Mouse (Mus musculus): ENCODE data around the gene Cbx8. TPM values are rescaled to one million over a fixed set of nuclear protein-coding genes. Genes with fewer than 3 reads are reported as not detected.
A peak's percentile ranks its signal among the peaks of the same experiment; 100 is the strongest.

Cbx8 gene
- polyA plus RNA-seq, 1 experiment from 2014 or later, result 7.5 TPM

GRCm38 (mm10) chr11:119036447-119036846, 4.3 kb downstream of the Cbx8 start:
- no peak overlapping the region for H3K9ac ChIP-seq
- no peak for ATAC-seq (replicated peaks; ENCODE audit: insufficient number of reproducible peaks, insufficient read depth, low FRiP score, low read depth)
- peak overlapping the region; percentile 97 for H3K4me2 ChIP-seq
- no peak overlapping the region for H3K27ac ChIP-seq
- no peaks in the 10 kb centered on the region for H3K9me3 ChIP-seq (replicated peaks)
- peaks cover 55% of the 10 kb centered on the region for H3K4me1 ChIP-seq (replicated peaks)
- peak overlapping the region; percentile 62 for H3K4me3 ChIP-seq
- H3K27me3 ChIP-seq, result peaks cover 62% of the 10 kb centered on the region
- WGBS, result 11% methylated on average over 15 of the region's 15 CpGs
- peaks cover 8% of the 10 kb centered on the region for H3K36me3 ChIP-seq

- Histone ChIP-seq H3K9ac (no peak overlapping the region), H3K27ac (no peak overlapping the region), H3K4me2 (0 out of 2 replicates have a peak overlapping the region, but pooled peaks have one; percentile 8), H3K36me3 (peaks cover 9% of the 10 kb centered on the region), H3K4me3 (0 out of 2 replicates have a peak overlapping the region, but pooled peaks have one; percentile 13), H3K27me3 (peaks cover 59% of the 10 kb centered on the region), H3K4me1 (replicated peaks) (peaks cover 52% of the 10 kb centered on the region), H3K9me3 (replicated peaks) (no peaks in the 10 kb centered on the region)
- no peak for ATAC-seq (replicated peaks; ENCODE audit: insufficient number of reproducible peaks, insufficient read depth, low FRiP score, low read depth)
- WGBS, result 7% methylated on average over 21 of the region's 21 CpGs
Observed at GRCm38 (mm10) chr11:119035686-119036165, 5.0 kb downstream of the Cbx8 start.

DNA sequence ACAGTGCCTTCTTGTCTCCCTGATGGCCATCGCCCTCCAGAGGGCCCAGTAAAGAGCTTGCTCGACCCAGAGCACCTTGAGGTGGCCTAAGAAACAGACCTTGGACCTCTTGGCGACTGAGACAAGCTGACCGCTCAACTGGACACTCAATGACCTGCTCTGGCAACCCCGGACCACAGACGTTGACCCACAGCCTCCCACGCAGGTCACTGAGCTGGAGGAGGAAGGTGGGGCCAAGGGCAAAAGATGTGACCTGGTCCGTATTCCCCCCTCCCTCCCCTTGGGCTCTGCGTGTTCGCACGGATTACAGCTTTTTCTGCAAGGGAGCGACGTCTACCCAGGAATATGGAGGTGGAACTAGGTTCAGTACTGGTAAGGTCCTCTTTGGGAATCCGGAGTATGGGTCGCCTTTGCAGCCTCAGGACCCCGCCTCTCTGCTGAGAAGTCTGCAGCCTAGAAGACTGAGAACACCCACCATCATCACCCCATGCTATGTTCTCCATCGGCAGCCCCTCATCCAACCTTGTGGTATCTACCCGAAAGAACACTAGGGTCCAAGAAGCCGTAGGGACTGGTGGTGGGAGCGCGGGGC, 5.6 kb downstream of the Cbx8 start:
- H3K4me2 ChIP-seq, result no peak overlapping the region
- 4% methylated on average over 21 of the region's 21 CpGs for WGBS
- no peaks in the 10 kb centered on the region for H3K9me3 ChIP-seq (replicated peaks)
- H3K4me3 ChIP-seq, result 0 out of 2 replicates have a peak overlapping the region, but pooled peaks have one; percentile 29
- H3K4me1 ChIP-seq (replicated peaks), result peaks cover 50% of the 10 kb centered on the region
- H3K36me3 ChIP-seq, result peaks cover 10% of the 10 kb centered on the region
- no peak for ATAC-seq (replicated peaks; ENCODE audit: insufficient number of reproducible peaks, insufficient read depth, low FRiP score, low read depth)
- H3K27me3 ChIP-seq, result peaks cover 59% of the 10 kb centered on the region
- H3K27ac ChIP-seq, result no peak overlapping the region
- H3K9ac ChIP-seq, result no peak overlapping the region

DNA sequence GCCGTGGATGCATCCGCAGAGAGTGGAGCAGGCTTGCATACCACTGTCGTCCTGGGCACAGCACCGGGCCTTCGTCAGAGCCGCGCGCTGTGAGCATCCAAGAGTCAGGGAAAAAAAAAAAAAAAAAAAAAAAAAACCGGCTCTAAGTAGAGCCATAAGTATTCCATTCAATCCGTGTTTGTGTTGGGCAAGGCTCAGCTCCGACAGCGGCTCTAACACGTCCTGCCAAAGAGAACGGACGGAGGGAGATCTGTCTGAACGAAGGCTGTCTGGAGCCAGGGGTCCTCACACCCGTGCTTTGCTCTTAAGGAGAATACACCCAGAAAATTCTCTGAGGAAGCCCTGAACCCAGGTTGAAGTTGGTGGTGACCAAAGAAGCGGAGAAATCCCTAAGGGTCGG, 6.1 kb downstream of the Cbx8 start:
- no peak for ATAC-seq (replicated peaks; ENCODE audit: insufficient number of reproducible peaks, insufficient read depth, low FRiP score, low read depth)
- Histone ChIP-seq H3K36me3 (peaks cover 15% of the 10 kb centered on the region), H3K27me3 (peaks cover 59% of the 10 kb centered on the region), H3K4me3 (peak overlapping the region; percentile 29), H3K4me1 (replicated peaks) (peaks cover 44% of the 10 kb centered on the region), H3K9me3 (replicated peaks) (no peaks in the 10 kb centered on the region), H3K27ac (no peak overlapping the region), H3K9ac (no peak overlapping the region), H3K4me2 (peak overlapping the region; percentile 57)
- 3% methylated on average over 19 of the region's 19 CpGs for WGBS

- 2% methylated on average over 26 of the region's 26 CpGs for WGBS
- Histone ChIP-seq H3K27ac (no peak overlapping the region), H3K4me1 (replicated peaks) (peaks cover 38% of the 10 kb centered on the region), H3K9me3 (replicated peaks) (no peaks in the 10 kb centered on the region), H3K4me3 (peak overlapping the region; percentile 29), H3K36me3 (peaks cover 21% of the 10 kb centered on the region), H3K4me2 (peak overlapping the region; percentile 57), H3K27me3 (peaks cover 57% of the 10 kb centered on the region), H3K9ac (no peak overlapping the region)
- no peak; the same call in 1 of the 2 replicates for ATAC-seq (replicated peaks; ENCODE audit: insufficient number of reproducible peaks, insufficient read depth, low FRiP score, low read depth)
Observed at GRCm38 (mm10) chr11:119033874-119034558, 6.8 kb downstream of the Cbx8 start.

DNA sequence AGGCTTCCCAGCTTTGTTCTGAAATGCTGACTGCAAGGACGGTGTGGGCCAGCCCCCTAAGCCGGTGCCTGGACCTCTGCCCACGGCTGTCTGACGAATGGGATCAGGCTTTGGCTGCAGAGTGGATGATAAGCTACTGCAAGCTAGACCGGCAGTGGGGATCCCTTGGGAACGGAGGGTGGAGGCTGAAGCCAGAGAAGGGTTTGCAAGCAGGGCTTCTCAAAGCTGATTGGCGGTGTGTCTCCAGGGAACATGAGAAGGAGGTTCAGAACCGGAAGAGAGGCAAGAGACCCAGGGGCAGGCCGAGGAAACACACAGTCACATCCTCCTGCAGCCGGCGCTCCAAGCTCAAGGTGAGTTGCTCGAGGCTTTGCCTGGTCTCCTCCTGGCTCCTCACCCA, 14.6 kb downstream of the Cbx8 start:
- 30% methylated on average over 12 of the region's 12 CpGs for WGBS
- H3K9ac ChIP-seq, result peak overlapping the region; percentile 2; the same call in 1 of the 2 replicates
- no peak for ATAC-seq (replicated peaks; ENCODE audit: insufficient number of reproducible peaks, insufficient read depth, low FRiP score, low read depth)
- no peak overlapping the region for H3K4me3 ChIP-seq
- H3K4me1 ChIP-seq (replicated peaks), result peaks cover 33% of the 10 kb centered on the region
- H3K27ac ChIP-seq, result no peak overlapping the region; the same call in 1 of the 2 replicates
- H3K9me3 ChIP-seq (replicated peaks), result no peaks in the 10 kb centered on the region
- peak overlapping the region; percentile 24 for H3K4me2 ChIP-seq
- peaks cover 39% of the 10 kb centered on the region for H3K36me3 ChIP-seq
- H3K27me3 ChIP-seq, result peaks cover 12% of the 10 kb centered on the region

DNA sequence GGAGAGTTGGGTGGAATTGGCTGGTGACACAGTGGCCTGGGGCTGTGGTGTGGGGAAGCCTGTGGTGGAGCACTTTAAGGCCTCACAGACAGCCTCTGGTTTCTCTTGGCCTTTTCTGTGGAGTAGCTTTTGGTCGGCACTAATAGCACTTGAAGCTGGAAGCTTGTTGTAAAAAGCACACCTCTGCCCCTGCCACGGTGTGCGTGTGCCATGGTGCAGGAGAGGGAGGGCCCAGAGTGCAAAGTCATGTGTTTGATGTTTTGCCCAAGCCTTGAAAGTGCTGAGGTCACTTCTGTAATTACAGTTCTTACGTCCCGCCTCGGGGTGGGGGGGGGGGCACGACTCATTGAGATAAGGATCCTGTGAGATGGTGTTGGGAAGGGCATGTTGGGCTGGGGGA, 16.5 kb downstream of the Cbx8 start:
- Histone ChIP-seq H3K36me3 (peaks cover 27% of the 10 kb centered on the region), H3K27ac (peak overlapping the region; percentile 83), H3K4me1 (replicated peaks) (peaks cover 33% of the 10 kb centered on the region), H3K4me3 (peak overlapping the region; percentile 89), H3K4me2 (peak overlapping the region; percentile 91), H3K27me3 (peaks cover 25% of the 10 kb centered on the region), H3K9ac (peak overlapping the region; percentile 83), H3K9me3 (replicated peaks) (no peaks in the 10 kb centered on the region)
- ATAC-seq (replicated peaks; ENCODE audit: insufficient number of reproducible peaks, insufficient read depth, low FRiP score, low read depth), result no peak
- 14% methylated on average over 7 of the region's 7 CpGs for WGBS

GRCm38 (mm10) chr11:119023616-119023980, 17.2 kb downstream of the Cbx8 start:
- Histone ChIP-seq H3K9me3 (replicated peaks) (no peaks in the 10 kb centered on the region), H3K4me3 (peak overlapping the region; percentile 89), H3K27ac (peak overlapping the region; percentile 83), H3K4me1 (replicated peaks) (peaks cover 33% of the 10 kb centered on the region), H3K27me3 (peaks cover 25% of the 10 kb centered on the region), H3K4me2 (peak overlapping the region; percentile 91), H3K36me3 (peaks cover 21% of the 10 kb centered on the region), H3K9ac (peak overlapping the region; percentile 83)
- no peak for ATAC-seq (replicated peaks; ENCODE audit: insufficient number of reproducible peaks, insufficient read depth, low FRiP score, low read depth)
- WGBS, result 0% methylated on average over 15 of the region's 15 CpGs

GRCm38 (mm10) chr11:119022895-119023615, 17.7 kb downstream of the Cbx8 start, which contains the start of gene Cbx2:
Cbx2 (plus strand) TSS chr11:119022962.
- under 1% methylated on average over 88 of the region's 99 CpGs for WGBS
- Histone ChIP-seq H3K9ac (peak within 1 kb of the TSS; percentile 83), H3K4me1 (replicated peaks) (peaks cover 33% of the 10 kb centered on the region), H3K27ac (peak within 1 kb of the TSS; percentile 83), H3K27me3 (peaks cover 25% of the 10 kb centered on the region), H3K4me3 (peak within 1 kb of the TSS; percentile 89), H3K4me2 (peak within 1 kb of the TSS; percentile 91), H3K36me3 (peaks cover 15% of the 10 kb centered on the region; the same call in 1 of the 2 replicates), H3K9me3 (replicated peaks) (no peaks in the 10 kb centered on the region)
- ATAC-seq (replicated peaks; ENCODE audit: insufficient number of reproducible peaks, insufficient read depth, low FRiP score, low read depth), result peak; percentile 89

DNA sequence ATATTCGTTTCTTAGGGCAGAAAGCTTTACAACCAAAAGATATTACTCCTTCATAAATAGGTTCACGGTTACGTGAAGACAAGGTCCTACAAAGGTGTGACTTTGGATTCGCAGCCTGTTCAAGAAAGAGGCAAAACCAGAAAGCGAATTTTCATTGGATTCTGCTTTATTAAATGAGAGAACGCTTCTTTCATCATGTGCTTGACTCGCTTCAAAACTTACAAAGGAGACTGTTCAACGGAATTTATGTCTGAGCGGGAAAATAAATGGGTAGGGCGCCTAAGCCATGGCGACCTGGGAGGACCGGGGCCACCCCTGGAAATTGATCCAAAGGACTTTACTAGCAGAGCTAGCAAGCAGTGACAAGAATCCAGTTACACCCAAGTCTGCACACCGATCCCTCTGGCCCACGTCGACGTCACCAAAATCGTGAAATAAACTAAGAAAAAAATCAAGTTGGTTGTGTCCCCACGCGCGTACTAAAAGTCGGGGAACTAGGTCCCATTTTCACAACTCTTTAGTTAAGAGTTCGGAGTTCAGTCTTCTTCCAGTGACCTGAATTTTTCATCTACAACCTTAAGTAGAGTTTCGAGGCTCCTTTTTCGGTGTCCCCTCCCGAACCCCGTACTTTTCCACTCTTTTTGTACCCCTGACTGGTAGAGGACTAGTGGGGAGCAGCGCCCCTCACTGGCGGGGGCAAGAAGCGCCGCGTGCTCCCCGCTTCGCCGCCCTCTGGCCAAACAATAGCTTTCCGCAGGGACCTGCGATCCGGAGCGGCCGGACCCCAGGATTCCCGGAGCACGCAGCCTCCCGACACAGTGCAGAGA, 18.5 kb downstream of the Cbx8 start:
- H3K9me3 ChIP-seq (replicated peaks), result no peaks in the 10 kb centered on the region
- H3K4me2 ChIP-seq, result peak overlapping the region; percentile 91
- peaks cover 8% of the 10 kb centered on the region; the same call in 1 of the 2 replicates for H3K36me3 ChIP-seq
- ATAC-seq (replicated peaks; ENCODE audit: insufficient number of reproducible peaks, insufficient read depth, low FRiP score, low read depth), result no peak
- H3K9ac ChIP-seq, result peak overlapping the region; percentile 83
- H3K4me3 ChIP-seq, result peak overlapping the region; percentile 89
- peaks cover 25% of the 10 kb centered on the region for H3K27me3 ChIP-seq
- peak overlapping the region; percentile 83 for H3K27ac ChIP-seq
- H3K4me1 ChIP-seq (replicated peaks), result peaks cover 33% of the 10 kb centered on the region
- WGBS, result 6% methylated on average over 42 of the region's 42 CpGs
